Mouse (Mus musculus): ENCODE results near the gene Tln2. TPM values are rescaled to one million over a fixed set of nuclear protein-coding genes. Genes with fewer than 3 reads are reported as not detected.

Gene Tln2
- polyA plus RNA-seq, 1 experiment from 2014 or later = 46.3 TPM

DNA sequence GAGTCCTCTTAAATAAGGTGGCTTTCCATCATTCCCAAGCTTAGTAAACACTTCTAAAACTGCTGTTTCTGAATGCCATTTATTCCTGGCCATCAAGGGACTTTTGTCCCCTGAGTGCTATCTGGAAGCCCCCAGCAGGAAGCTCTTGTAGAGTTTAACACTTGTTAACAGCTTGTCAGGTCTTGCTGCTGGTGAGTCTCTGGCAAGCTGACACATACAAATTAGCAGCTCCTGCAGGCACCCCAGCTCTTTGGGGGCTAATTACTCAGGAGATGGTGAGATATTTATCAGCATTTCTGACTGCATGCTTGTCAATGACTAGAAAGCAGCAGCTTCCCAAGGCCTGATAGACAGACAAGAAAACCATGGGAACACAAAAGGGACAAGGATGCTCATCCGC lies 77.2 kb downstream of the Tln2 start:
- no peaks in the 10 kb centered on the region for H3K27me3 ChIP-seq (replicated peaks; ENCODE audit: control insufficient read depth, insufficient read depth, low read length)
- H3K4me2 ChIP-seq (ENCODE audit: low read depth, low read length) = no peak overlapping the region
- ATAC-seq (ENCODE audit: low read depth) (no peak), DNase-seq (ENCODE audit: low spot score) (no peak)
- H3K9me3 ChIP-seq (ENCODE audit: control insufficient read depth, low read length) = no peaks in the 10 kb centered on the region
- H3K36me3 ChIP-seq (ENCODE audit: control insufficient read depth, insufficient read depth, low read length) = no peaks in the 10 kb centered on the region
- peaks cover 10% of the 10 kb centered on the region; the same call in 1 of the 2 replicates for H3K4me1 ChIP-seq (ENCODE audit: control insufficient read depth, insufficient read depth, low read length)
- H3K4me3 ChIP-seq (ENCODE audit: low read depth, low read length) = no peak overlapping the region
- H3K9ac ChIP-seq (ENCODE audit: low read depth, low read length) = no peak overlapping the region
- 55% methylated on average over 1 of the region's 1 CpGs for WGBS
- H3K27ac ChIP-seq (replicated peaks; ENCODE audit: low read depth, low read length) = no peak overlapping the region

DNA sequence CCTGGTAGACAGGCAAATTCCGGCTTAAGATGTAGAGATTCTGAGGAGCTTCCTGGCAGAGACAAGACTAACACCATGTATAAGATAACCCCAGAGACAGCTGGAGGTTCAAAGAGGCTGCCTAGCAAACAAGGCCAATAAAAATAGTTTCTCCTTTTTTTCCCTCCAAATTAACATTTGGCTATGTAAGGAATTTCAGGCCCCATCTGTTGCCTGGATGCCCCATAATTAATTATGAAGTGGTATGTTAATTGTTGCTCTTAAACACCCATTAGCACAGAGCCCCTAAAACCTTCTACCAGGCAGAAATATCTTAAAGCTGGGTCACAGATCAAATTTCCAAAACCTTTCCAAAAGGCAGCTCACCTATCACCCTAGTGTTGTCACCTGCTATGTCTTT lies 77.7 kb downstream of the Tln2 start:
- no peaks in the 10 kb centered on the region for H3K27me3 ChIP-seq (replicated peaks; ENCODE audit: control insufficient read depth, insufficient read depth, low read length)
- H3K4me2 ChIP-seq (ENCODE audit: low read depth, low read length) = no peak overlapping the region
- WGBS = 55% methylated on average over 1 of the region's 1 CpGs
- ATAC-seq (ENCODE audit: low read depth) = no peak
- H3K4me3 ChIP-seq (ENCODE audit: low read depth, low read length) = no peak overlapping the region
- H3K9me3 ChIP-seq (ENCODE audit: control insufficient read depth, low read length) = no peaks in the 10 kb centered on the region
- no peaks in the 10 kb centered on the region for H3K36me3 ChIP-seq (ENCODE audit: control insufficient read depth, insufficient read depth, low read length)
- H3K27ac ChIP-seq (replicated peaks; ENCODE audit: low read depth, low read length) = no peak overlapping the region
- H3K4me1 ChIP-seq (ENCODE audit: control insufficient read depth, insufficient read depth, low read length) = peaks cover 10% of the 10 kb centered on the region; the same call in 1 of the 2 replicates
- no peak overlapping the region for H3K9ac ChIP-seq (ENCODE audit: low read depth, low read length)
- DNase-seq (ENCODE audit: low spot score) = no peak

DNA sequence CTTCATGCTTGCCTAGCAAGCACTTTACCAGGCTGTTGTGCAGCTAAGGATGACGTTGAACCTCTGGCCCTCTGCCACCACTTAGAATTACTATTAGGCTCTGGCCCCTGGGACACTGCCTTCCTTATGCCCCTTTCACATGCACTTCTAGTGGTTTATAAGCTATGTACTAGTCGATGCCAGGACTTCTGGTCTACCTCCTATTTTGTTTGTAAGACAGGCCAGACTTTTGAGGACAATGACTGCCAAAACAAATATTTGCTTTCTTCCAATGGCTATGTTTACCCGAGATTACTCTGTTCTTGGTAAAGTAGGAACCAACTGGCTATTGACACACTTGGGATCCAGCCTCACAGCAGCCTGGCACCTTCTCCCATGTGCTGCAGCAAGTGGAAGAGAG lies 82.1 kb downstream of the Tln2 start:
- H3K36me3 ChIP-seq (ENCODE audit: control insufficient read depth, insufficient read depth, low read length) = no peaks in the 10 kb centered on the region
- no peak overlapping the region for H3K4me2 ChIP-seq (ENCODE audit: low read depth, low read length)
- ATAC-seq (ENCODE audit: low read depth) = no peak
- H3K27ac ChIP-seq (replicated peaks; ENCODE audit: low read depth, low read length) = no peak overlapping the region
- no peak overlapping the region for H3K9ac ChIP-seq (ENCODE audit: low read depth, low read length)
- H3K4me1 ChIP-seq (ENCODE audit: control insufficient read depth, insufficient read depth, low read length) = no peaks in the 10 kb centered on the region
- no peaks in the 10 kb centered on the region for H3K27me3 ChIP-seq (replicated peaks; ENCODE audit: control insufficient read depth, insufficient read depth, low read length)
- H3K4me3 ChIP-seq (ENCODE audit: low read depth, low read length) = no peak overlapping the region
- no peak for DNase-seq (ENCODE audit: low spot score)
- H3K9me3 ChIP-seq (ENCODE audit: control insufficient read depth, low read length) = no peaks in the 10 kb centered on the region
- 72% methylated on average over 3 of the region's 3 CpGs for WGBS

DNA sequence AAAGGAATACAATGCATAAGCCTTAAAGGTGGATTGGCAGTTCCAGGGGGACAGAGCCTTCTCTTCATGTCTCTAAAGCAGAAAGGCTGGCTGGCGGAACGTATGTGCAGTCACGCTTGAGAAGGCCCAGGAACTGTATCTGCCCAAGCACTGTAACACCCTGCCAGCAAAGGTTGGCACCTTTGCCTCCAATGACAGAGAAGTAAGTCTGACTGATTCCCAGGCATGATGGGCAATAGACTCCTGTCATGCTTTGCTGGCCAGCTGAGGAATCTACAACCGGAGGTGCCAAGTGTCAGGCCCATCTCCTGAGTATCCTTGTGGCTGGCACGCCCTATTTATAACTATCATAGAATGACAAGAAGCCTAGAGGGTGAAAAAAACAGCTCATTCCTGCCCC lies 83.3 kb downstream of the Tln2 start:
- ATAC-seq (ENCODE audit: low read depth) (no peak), DNase-seq (ENCODE audit: low spot score) (no peak)
- H3K9me3 ChIP-seq (ENCODE audit: control insufficient read depth, low read length) = no peaks in the 10 kb centered on the region
- H3K27me3 ChIP-seq (replicated peaks; ENCODE audit: control insufficient read depth, insufficient read depth, low read length) = no peaks in the 10 kb centered on the region
- H3K36me3 ChIP-seq (ENCODE audit: control insufficient read depth, insufficient read depth, low read length) = no peaks in the 10 kb centered on the region
- WGBS = 93% methylated on average over 5 of the region's 5 CpGs
- no peak overlapping the region for H3K4me3 ChIP-seq (ENCODE audit: low read depth, low read length)
- H3K27ac ChIP-seq (replicated peaks; ENCODE audit: low read depth, low read length) = no peak overlapping the region
- no peak overlapping the region for H3K9ac ChIP-seq (ENCODE audit: low read depth, low read length)
- H3K4me2 ChIP-seq (ENCODE audit: low read depth, low read length) = no peak overlapping the region
- no peaks in the 10 kb centered on the region for H3K4me1 ChIP-seq (ENCODE audit: control insufficient read depth, insufficient read depth, low read length)

DNA sequence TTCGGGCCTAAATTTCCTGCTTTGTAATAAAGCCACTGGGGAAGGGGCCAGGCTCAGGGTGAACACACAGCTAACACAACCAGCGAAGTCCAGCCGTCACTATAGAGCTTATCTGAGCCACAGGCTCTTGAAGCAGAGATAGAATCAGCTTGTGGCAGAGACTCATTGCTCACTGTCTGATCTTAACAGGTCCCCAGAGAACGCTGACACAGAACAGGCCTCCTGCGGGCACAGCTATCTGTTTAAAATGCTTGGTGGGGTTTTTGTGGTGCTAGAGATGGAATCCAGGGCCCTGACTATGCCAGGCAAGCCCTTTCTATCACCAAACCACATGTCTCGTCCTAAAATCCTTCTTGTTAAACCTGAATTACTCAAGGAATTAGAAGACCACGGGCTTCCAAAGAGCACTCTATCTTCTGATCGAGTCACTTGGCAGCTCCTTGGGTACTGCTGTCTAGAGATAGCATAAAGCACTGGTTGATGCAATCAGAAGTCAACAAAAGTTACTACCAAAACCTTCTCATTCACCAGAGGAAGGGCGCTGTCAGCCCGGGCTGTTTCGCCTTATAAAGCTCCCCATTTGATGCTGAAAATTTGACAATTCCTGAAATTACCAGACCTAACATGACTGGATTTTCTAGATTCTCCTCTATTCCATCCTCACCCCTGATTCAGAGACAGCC lies 95.9 kb downstream of the Tln2 start:
- no peak overlapping the region for H3K9ac ChIP-seq (ENCODE audit: low read depth, low read length)
- no peaks in the 10 kb centered on the region for H3K9me3 ChIP-seq (ENCODE audit: control insufficient read depth, low read length)
- H3K4me2 ChIP-seq (ENCODE audit: low read depth, low read length) = no peak overlapping the region
- ATAC-seq (ENCODE audit: low read depth) = 0 out of 2 replicates have a peak, but pooled peaks have one; percentile 26
- DNase-seq (ENCODE audit: low spot score) = peak; percentile 33
- no peaks in the 10 kb centered on the region for H3K36me3 ChIP-seq (ENCODE audit: control insufficient read depth, insufficient read depth, low read length)
- peaks cover 15% of the 10 kb centered on the region for H3K4me1 ChIP-seq (ENCODE audit: control insufficient read depth, insufficient read depth, low read length)
- H3K27me3 ChIP-seq (replicated peaks; ENCODE audit: control insufficient read depth, insufficient read depth, low read length) = no peaks in the 10 kb centered on the region
- no peak overlapping the region for H3K27ac ChIP-seq (replicated peaks; ENCODE audit: low read depth, low read length)
- H3K4me3 ChIP-seq (ENCODE audit: low read depth, low read length) = no peak overlapping the region
- WGBS = 56% methylated on average over 11 of the region's 11 CpGs

DNA sequence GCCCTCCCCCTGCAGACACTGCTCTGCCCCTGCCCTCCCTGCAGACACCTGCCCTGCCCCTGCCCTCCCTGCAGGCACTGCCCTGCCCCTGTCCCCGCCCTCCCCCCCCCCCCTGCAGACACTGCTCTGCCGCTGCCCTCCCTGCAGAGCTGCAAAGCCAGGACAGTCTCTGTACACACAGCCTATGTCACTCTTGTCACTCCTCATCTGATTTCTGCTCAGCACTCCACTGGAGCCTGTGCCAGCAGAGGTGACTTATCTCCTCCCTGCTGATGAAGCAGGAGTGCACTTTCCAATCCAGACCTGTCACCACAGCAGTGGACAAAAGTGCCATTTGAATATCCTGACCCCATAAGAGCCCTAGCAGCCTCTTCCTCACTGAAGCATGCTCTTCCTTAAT lies 118.0 kb downstream of the Tln2 start:
- WGBS = no CpG with 5 or more reads among the region's 2 CpGs
- ATAC-seq (ENCODE audit: low read depth) (no peak), DNase-seq (ENCODE audit: low spot score) (no peak)
- Histone ChIP-seq H3K27me3 (replicated peaks; ENCODE audit: control insufficient read depth, insufficient read depth, low read length) (no peaks in the 10 kb centered on the region), H3K9me3 (ENCODE audit: control insufficient read depth, low read length) (no peaks in the 10 kb centered on the region), H3K4me1 (ENCODE audit: control insufficient read depth, insufficient read depth, low read length) (no peaks in the 10 kb centered on the region), H3K36me3 (ENCODE audit: control insufficient read depth, insufficient read depth, low read length) (no peaks in the 10 kb centered on the region), H3K27ac (replicated peaks; ENCODE audit: low read depth, low read length) (no peak overlapping the region), H3K4me2 (ENCODE audit: low read depth, low read length) (no peak overlapping the region), H3K4me3 (ENCODE audit: low read depth, low read length) (no peak overlapping the region), H3K9ac (ENCODE audit: low read depth, low read length) (no peak overlapping the region)

DNA sequence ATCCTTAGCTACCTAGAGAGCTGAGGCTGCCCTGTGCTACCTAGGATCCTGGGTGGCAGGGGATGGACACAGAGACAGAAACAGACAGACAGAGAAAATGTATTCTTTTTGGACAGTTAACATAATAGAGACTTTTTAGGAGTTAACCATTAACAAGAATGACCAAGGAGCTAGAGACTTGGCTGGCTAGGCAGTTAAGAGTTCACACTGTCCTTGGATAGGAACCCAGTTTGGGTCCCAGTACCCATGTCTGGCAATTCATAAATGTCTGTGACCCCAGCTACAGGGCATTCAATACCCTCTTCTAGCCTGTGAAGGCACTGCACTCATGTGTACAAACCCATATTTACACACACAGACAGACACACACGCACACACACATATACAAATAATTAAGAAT lies 122.0 kb downstream of the Tln2 start:
- WGBS = 90% methylated on average over 1 of the region's 1 CpGs
- Histone ChIP-seq H3K4me1 (ENCODE audit: control insufficient read depth, insufficient read depth, low read length) (peaks cover 13% of the 10 kb centered on the region), H3K9ac (ENCODE audit: low read depth, low read length) (no peak overlapping the region), H3K4me2 (ENCODE audit: low read depth, low read length) (no peak overlapping the region), H3K4me3 (ENCODE audit: low read depth, low read length) (no peak overlapping the region), H3K36me3 (ENCODE audit: control insufficient read depth, insufficient read depth, low read length) (no peaks in the 10 kb centered on the region), H3K27ac (replicated peaks; ENCODE audit: low read depth, low read length) (no peak overlapping the region), H3K27me3 (replicated peaks; ENCODE audit: control insufficient read depth, insufficient read depth, low read length) (no peaks in the 10 kb centered on the region), H3K9me3 (ENCODE audit: control insufficient read depth, low read length) (no peaks in the 10 kb centered on the region)
- DNase-seq (ENCODE audit: low spot score) (no peak), ATAC-seq (ENCODE audit: low read depth) (no peak)

DNA sequence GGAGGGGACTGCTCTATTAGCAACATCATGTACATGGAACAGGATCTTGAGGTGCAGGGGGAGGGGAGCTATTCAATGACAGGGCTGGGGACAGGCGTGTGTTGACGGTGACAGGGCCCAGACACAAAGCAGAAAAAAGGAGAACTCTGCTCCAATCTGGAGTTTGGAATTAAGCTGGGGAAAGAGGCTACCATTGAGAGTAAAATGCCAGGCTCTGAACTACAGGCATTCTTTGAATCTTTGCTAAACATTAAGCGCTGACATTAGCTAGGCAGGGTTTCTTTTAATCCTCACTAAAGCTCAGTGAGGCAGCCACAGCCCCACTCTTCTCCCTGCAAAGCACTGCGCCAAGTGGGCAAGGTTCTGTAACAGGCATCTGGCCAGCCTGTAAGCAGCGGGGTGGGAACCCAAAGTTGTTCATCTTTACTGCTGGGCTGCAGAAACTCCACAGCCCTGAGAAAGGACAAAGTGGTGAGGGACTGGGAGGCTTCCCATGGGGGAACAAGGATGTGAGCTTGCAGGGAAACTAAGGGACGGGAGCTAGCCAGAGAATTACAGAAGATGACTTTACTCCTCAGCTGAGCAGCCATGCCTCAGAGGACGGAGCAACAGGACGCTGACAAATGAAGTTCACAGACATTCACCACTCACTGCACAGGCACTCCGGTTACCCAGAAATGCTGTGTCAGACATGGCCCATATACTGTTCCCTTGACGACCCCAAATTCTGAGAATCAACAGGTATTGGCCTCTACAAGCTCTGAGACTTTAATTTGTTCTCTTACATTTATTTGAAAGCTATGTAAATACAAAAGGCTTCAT lies 124.0 kb downstream of the Tln2 start:
- H3K9ac ChIP-seq (ENCODE audit: low read depth, low read length) = no peak overlapping the region
- no peak overlapping the region for H3K4me2 ChIP-seq (ENCODE audit: low read depth, low read length)
- DNase-seq (ENCODE audit: low spot score) (peak; percentile 75), ATAC-seq (ENCODE audit: low read depth) (peak; percentile 70; the same call in 1 of the 2 replicates)
- peak overlapping the region; percentile 52 for H3K27ac ChIP-seq (replicated peaks; ENCODE audit: low read depth, low read length)
- peaks cover 13% of the 10 kb centered on the region for H3K4me1 ChIP-seq (ENCODE audit: control insufficient read depth, insufficient read depth, low read length)
- no peaks in the 10 kb centered on the region for H3K27me3 ChIP-seq (replicated peaks; ENCODE audit: control insufficient read depth, insufficient read depth, low read length)
- WGBS = 46% methylated on average over 10 of the region's 10 CpGs
- no peaks in the 10 kb centered on the region for H3K9me3 ChIP-seq (ENCODE audit: control insufficient read depth, low read length)
- H3K4me3 ChIP-seq (ENCODE audit: low read depth, low read length) = no peak overlapping the region
- H3K36me3 ChIP-seq (ENCODE audit: control insufficient read depth, insufficient read depth, low read length) = no peaks in the 10 kb centered on the region
